Comparison of ENCODE assay signal across 17 mouse cellular contexts in the genomic region with DNA sequence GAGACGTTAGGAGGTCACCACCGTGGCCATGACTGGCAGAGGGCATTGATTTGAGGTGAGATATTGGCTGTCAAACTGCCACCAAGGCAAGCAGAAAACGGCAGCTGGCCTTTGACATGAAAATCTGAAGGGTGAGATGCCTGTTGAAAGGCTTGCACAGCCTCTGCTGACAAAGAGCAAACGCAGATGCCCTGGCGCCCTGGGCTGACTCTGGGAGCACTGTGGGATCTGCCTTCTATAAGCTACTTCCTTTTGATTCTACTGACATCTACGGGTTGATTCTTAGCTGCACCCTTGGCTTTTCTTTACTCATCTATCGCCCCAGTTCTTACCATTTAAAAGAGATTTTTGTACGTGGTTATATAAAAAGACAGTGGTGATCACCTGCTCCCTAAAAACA.
A peak's percentile ranks its signal among the peaks of the same experiment; 100 is the strongest.
DNase-seq lines count a peak whose midpoint lies in the region; ATAC-seq lines count a peak whose summit lies in the region.
"Had no signal": no experiment of that assay in that cellular context is flagged by ENCODE, and none has a peak within 500 bp of the region (broad histone marks: within the 10 kb centered on the region; RNA-seq: fewer than 3 reads in every experiment).

No protein-coding gene starts in this region.

- 60% methylated on average over 8 of the region's 8 CpGs for WGBS in midbrain, embryonic 10.5 days
- WGBS in midbrain, embryonic 11.5 days, result 41% methylated on average over 8 of the region's 8 CpGs
- 31% methylated on average over 8 of the region's 8 CpGs for WGBS in limb, embryonic 11.5 days

- H3K4me2 ChIP-seq in midbrain, embryonic 11.5 days, result no peak overlapping the region
- H3K4me2 ChIP-seq in limb, embryonic 11.5 days (ENCODE audit: low read depth, severe bottlenecking), result no peak overlapping the region
- H3K4me2 ChIP-seq: hindbrain, embryonic 14.5 days; midbrain, embryonic 15.5 days; neural tube, embryonic 12.5 days had no signal

- ATAC-seq in midbrain, embryonic 11.5 days (ENCODE audit: low FRiP score), result no peak
- ATAC-seq in limb, embryonic 11.5 days (ENCODE audit: insufficient number of reproducible peaks, low FRiP score, low TSS enrichment, low read depth), result no peak
- no peak for ATAC-seq in activated CD4-positive, CD25-positive, alpha-beta regulatory T cell, adult 4 months
- ATAC-seq: midbrain, embryonic 15.5 days had no signal

- no peak overlapping the region for H3K27ac ChIP-seq in midbrain, embryonic 10.5 days (replicated peaks)
- H3K27ac ChIP-seq in midbrain, embryonic 11.5 days (ENCODE audit: low read depth, low read length), result no peak overlapping the region
- no peak overlapping the region for H3K27ac ChIP-seq in limb, embryonic 11.5 days (replicated peaks; ENCODE audit: low read depth, low read length)
- H3K27ac ChIP-seq: hindbrain, embryonic 14.5 days; midbrain, embryonic 15.5 days; neural tube, embryonic 12.5 days had no signal

- no peak overlapping the region for H3K9ac ChIP-seq in midbrain, embryonic 11.5 days (ENCODE audit: low read length)
- H3K9ac ChIP-seq in limb, embryonic 11.5 days (ENCODE audit: low read length), result no peak overlapping the region
- H3K9ac ChIP-seq: hindbrain, embryonic 14.5 days; midbrain, embryonic 15.5 days; neural tube, embryonic 12.5 days had no signal

- peak; percentile 66 for DNase-seq in embryo, embryonic 10 days (ENCODE audit: low spot score)
- DNase-seq in embryo, embryonic 9.5 days (ENCODE audit: extremely low spot score), result no peak
- DNase-seq in midbrain, embryonic 10.5 days (ENCODE audit: low spot score), result peak; percentile 29
- DNase-seq in midbrain, embryonic 11.5 days (ENCODE audit: low spot score, missing footprints), result no peak
- peak; percentile 43 for DNase-seq in limb, embryonic 11.5 days (ENCODE audit: low spot score)
- no peak for DNase-seq in kidney, postnatal 10 days
- DNase-seq in kidney, adult 18-20 months, result no peak
- DNase-seq: cerebellum, adult 18-20 months; heart, postnatal 10 days; kidney, adult 2 months; layer of hippocampus, postnatal 36 days; lung, postnatal 36 days; right cerebral cortex, postnatal 25 days had no signal

- H3K36me3 ChIP-seq in midbrain, embryonic 10.5 days, result no peaks in the 10 kb centered on the region
- H3K36me3 ChIP-seq in midbrain, embryonic 11.5 days (ENCODE audit: control insufficient read depth, insufficient read depth, low read length), result no peaks in the 10 kb centered on the region
- H3K36me3 ChIP-seq in limb, embryonic 11.5 days (ENCODE audit: control insufficient read depth, insufficient read depth, low read length), result no peaks in the 10 kb centered on the region
- H3K36me3 ChIP-seq: midbrain, embryonic 15.5 days; neural tube, embryonic 12.5 days had no signal

- H3K9me3 ChIP-seq in midbrain, embryonic 10.5 days (replicated peaks), result no peaks in the 10 kb centered on the region
- no peaks in the 10 kb centered on the region for H3K9me3 ChIP-seq in midbrain, embryonic 11.5 days (ENCODE audit: control insufficient read depth, low read length)
- no peaks in the 10 kb centered on the region for H3K9me3 ChIP-seq in limb, embryonic 11.5 days (ENCODE audit: control insufficient read depth, low read length)
- H3K9me3 ChIP-seq: midbrain, embryonic 15.5 days; neural tube, embryonic 12.5 days had no signal

- H3K4me3 ChIP-seq in midbrain, embryonic 10.5 days, result no peak overlapping the region
- H3K4me3 ChIP-seq in midbrain, embryonic 11.5 days (ENCODE audit: low read depth, low read length), result no peak overlapping the region
- no peak overlapping the region for H3K4me3 ChIP-seq in limb, embryonic 11.5 days (ENCODE audit: low read depth, low read length)
- H3K4me3 ChIP-seq: midbrain, embryonic 15.5 days; neural tube, embryonic 12.5 days had no signal

- H3K27me3 ChIP-seq in midbrain, embryonic 10.5 days (ENCODE audit: low read depth, poor library complexity, severe bottlenecking), result no peaks in the 10 kb centered on the region
- H3K27me3 ChIP-seq in midbrain, embryonic 11.5 days (ENCODE audit: control insufficient read depth, insufficient read depth, low read length), result no peaks in the 10 kb centered on the region
- no peaks in the 10 kb centered on the region for H3K27me3 ChIP-seq in limb, embryonic 11.5 days (ENCODE audit: control insufficient read depth, insufficient read depth, low read length)
- H3K27me3 ChIP-seq: neural tube, embryonic 12.5 days had no signal

- peaks cover 17% of the 10 kb centered on the region; the same call in 1 of the 2 replicates for H3K4me1 ChIP-seq in midbrain, embryonic 10.5 days
- no peaks in the 10 kb centered on the region for H3K4me1 ChIP-seq in midbrain, embryonic 11.5 days (ENCODE audit: control insufficient read depth, insufficient read depth, low read length)
- no peaks in the 10 kb centered on the region for H3K4me1 ChIP-seq in limb, embryonic 11.5 days (ENCODE audit: control insufficient read depth, insufficient read depth, low read length)
- H3K4me1 ChIP-seq: midbrain, embryonic 15.5 days; neural tube, embryonic 12.5 days had no signal

Comparison
In these comparisons a context has a peak if more than half of its experiments do, and no peak if none do; other contexts are left out.
1. DNase-seq: peak in embryo, embryonic 10 days (single experiment), midbrain, embryonic 10.5 days (single experiment) and limb, embryonic 11.5 days (single experiment); none in embryo, embryonic 9.5 days (single experiment), midbrain, embryonic 11.5 days (single experiment), kidney, postnatal 10 days (single experiment) and kidney, adult 18-20 months (single experiment).